Mouse (Mus musculus) spleen, adult 2 months (tissue): ENCODE measurements around the gene Btd.

Source experiments
- CTCF ChIP-seq: fragments of 200-500 bp; IDR thresholded peaks from 2 replicates; pipeline ENCODE4 v1.5.1; 2011; ENCODE audit warnings: mild to moderate bottlenecking, inconsistent platforms; ENCODE audit not compliant: insufficient read depth, insufficient read length, insufficient replicate concordance; ENCODE audit errors: extremely low read depth
- POLR2A ChIP-seq: fragments of 200-500 bp; IDR thresholded peaks from 2 replicates; pipeline ENCODE4 v1.6.1; 2011; ENCODE audit warnings: low read depth, low read length, inconsistent platforms

DNA sequence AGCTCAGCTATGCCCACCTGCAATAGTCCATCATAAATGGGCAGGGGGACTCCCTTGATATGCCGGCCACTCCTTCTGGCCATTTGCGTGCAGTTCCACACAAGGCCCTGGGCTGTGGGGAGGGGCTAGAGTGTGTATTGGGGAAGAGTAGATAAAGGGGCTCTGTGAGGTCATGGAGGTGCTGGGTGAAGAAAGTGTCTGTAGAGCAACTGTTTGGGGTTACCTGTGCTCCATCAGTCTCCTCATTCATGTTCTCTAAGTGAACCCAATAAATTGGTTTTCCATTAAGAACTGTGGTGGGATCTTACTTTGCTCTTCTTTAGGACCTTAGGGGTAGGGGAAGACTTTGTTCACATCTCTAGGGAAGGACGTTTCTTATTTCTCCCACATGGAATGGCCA, 49.6 kb upstream of the Btd start, which contains the start of gene Colq:
- no peak for TF ChIP-seq CTCF
- no peak for TF ChIP-seq POLR2A
